Mouse (Mus musculus) Patski (cell line): ENCODE results near the gene Scgb1a1. TPM values are rescaled to one million over a fixed set of nuclear protein-coding genes. Genes with fewer than 3 reads are reported as not detected.

Source experiments
- ATAC-seq: fragments of 100-300 bp; one replicate; pipeline ENCODE4 v1.8.0; 2021
- CTCF ChIA-PET: fragments of 350-600 bp; sonication (Branson Sonifier 250); formaldehyde crosslinking; loops from one replicate; lab custom pipeline; 2022; ENCODE audit warnings: inconsistent platforms; lab: Charles Lee
- POLR2A ChIA-PET: fragments of 350-600 bp; sonication (Branson Sonifier 250); formaldehyde crosslinking; loops from one replicate; lab custom pipeline; 2022; ENCODE audit warnings: antibody characterized with exemption, inconsistent platforms; lab: Charles Lee
- DNase-seq: peaks from one replicate; pipeline ENCODE4 v3.0.0-alpha.2; 2011; ENCODE audit warnings: low read depth, low spot score
- H3K27me3 ChIP-seq: fragments of 371-371 bp; one replicate; pipeline ENCODE4 v1.5.1; 2021
- CTCF ChIP-seq: fragments of 100-300 bp; IDR thresholded peaks from one replicate; pipeline ENCODE4 v1.5.1; 2021
- in situ Hi-C: fragments of 300-500 bp; cut with MboI; formaldehyde crosslinking; loops from 3 replicates; pipeline ENCODE4 v1.11.1; 2018; ENCODE audit warnings: low pct_unique_long_range_greater_than_20kb, mixed read lengths
- polyA plus RNA-seq: library from polyadenylated mRNA; unstranded; gene quantifications from one replicate; pipeline ENCODE4 v1.2.3, GENCODE M21; 2021

Gene Scgb1a1
- polyA plus RNA-seq, 1 experiment from 2014 or later, result not detected

DNA sequence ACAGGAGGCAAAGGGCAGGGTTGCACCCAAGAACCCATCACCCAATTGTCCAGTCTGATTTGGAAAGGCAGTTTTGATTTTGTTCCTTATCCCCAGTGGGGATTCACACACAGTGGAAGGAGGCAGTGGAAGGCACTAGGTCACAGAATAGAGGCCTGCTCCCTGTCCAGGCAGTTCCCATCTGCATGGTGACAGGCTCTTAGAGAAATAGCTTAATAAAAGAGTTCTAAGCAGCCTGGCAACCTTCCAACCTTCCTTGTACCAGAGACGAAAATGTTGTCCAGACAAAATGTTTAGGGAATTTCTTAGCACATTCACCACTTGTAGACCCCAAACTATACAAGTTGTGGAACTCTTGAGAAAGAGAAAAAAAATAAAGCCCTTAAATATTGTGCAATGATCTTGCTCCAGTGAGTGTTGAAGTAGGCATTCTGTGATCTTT is 39.8 kb downstream of the Scgb1a1 start:
- CTCF ChIA-PET, result interaction anchor here (1.5 kb wide), 1 partner anchor 16 kb away, joined by 3 read pairs; no protein-coding TSS in a partner anchor
- in situ Hi-C loops, result no loop called here
- DNase-seq (no peak), ATAC-seq (no peak)
- POLR2A ChIA-PET, result no interaction called here
- H3K27me3 ChIP-seq, result no peaks in the 10 kb centered on the region
- no peak for TF ChIP-seq CTCF

DNA sequence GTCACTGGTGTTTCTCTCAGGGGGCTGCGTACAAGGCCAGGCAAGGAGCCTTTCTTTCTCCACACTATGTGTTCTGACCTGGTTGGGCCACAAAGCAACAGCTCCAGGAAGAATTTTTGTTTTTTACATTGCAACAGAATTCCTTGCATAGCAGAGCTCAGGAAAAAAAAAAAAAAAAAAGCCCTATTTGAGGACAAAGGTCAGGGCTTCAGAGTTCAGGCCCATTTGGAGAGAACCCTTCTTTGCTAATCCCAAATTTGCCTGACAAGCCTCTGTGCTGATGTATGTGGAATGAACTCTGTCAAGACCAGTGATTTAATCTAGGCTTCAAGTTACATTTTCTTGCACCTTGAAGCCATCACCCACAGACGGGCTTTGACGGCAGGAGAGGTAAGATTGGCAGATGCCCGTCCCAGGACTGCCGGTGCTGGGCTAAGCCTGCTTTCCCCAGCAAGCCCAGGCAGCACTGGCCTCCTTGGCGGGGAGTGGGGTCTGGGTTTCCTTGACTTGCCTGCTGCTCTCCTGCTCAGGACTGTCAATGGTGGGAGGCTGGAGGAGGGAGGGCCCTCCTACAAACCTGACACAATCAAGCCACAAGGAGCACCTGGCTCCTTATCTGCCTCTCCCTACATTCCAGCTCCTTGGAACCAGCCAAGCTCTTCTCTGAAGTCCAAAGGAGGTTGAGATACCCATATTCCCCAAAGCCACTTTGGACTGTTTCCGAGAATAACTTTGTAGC is 40.4 kb downstream of the Scgb1a1 start:
- ATAC-seq, result no peak
- in situ Hi-C loops, result no loop called here
- no peak for DNase-seq
- CTCF ChIA-PET, result interaction anchor here (1.0 to 1.5 kb wide), 2 partner anchors 13 to 15 kb away, joined by 3 read pairs; no protein-coding TSS in a partner anchor
- POLR2A ChIA-PET, result interaction anchor here (0.6 to 1.6 kb wide), 2 partner anchors 11 to 92 kb away, joined by 3 read pairs; no protein-coding TSS in a partner anchor
- no peaks in the 10 kb centered on the region for H3K27me3 ChIP-seq
- no peak for TF ChIP-seq CTCF

DNA sequence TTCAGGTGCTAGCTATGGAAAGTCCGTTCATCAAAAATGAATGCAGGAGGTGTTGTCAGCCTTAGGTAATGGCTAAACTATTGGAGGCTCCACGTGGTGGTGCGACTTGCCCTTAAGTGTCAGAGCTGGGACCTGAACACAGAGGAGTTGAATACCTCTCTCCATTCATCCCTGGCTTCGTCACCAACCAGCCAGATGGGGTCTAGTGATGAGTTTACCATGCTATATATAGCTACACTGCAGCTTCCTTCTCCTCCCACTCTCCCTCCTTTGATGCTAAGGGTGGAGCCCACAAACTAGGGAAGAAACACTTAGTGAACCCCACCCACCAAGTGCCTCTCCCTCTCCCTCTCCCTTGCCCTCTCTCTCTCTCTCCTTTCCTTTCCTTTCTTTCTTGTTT is 43.5 kb downstream of the Scgb1a1 start:
- POLR2A ChIA-PET, result interaction anchor here (1.0 kb wide), 1 partner anchor 14 kb away, joined by 4 read pairs; no protein-coding TSS in a partner anchor
- CTCF ChIA-PET, result interaction anchor here (1.1 to 1.3 kb wide), 2 partner anchors 13 to 15 kb away, joined by 3 read pairs; no protein-coding TSS in a partner anchor
- ATAC-seq, result no peak
- in situ Hi-C loops, result no loop called here
- no peak for DNase-seq
- no peaks in the 10 kb centered on the region for H3K27me3 ChIP-seq
- TF ChIP-seq CTCF, result no peak

DNA sequence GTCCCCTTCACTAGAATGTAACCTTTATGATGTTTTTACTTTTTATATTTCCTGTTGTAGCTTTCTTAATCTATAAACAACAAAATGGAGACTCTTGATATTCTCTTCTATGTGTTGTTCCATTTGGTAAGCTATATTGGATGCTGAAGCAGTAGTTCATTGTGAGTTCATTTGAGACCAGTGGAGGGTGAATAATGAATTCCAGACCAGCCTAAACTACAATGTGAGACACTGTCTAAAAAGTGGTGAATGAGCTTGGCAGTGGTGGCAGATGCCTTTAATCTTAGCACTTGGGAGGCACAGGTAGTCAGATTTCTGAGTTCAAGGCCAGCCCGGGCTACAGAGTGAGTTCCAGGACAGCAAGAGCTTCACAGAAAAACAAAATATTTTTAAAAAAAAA is 44.6 kb downstream of the Scgb1a1 start:
- ChIA-PET POLR2A (no interaction called here), CTCF (interaction anchor here (0.9 to 1.3 kb wide), 2 partner anchors 12 to 20 kb away, joined by 3 read pairs; no protein-coding TSS in a partner anchor)
- no peak for TF ChIP-seq CTCF
- DNase-seq (no peak), ATAC-seq (no peak)
- in situ Hi-C loops, result no loop called here
- H3K27me3 ChIP-seq, result no peaks in the 10 kb centered on the region

DNA sequence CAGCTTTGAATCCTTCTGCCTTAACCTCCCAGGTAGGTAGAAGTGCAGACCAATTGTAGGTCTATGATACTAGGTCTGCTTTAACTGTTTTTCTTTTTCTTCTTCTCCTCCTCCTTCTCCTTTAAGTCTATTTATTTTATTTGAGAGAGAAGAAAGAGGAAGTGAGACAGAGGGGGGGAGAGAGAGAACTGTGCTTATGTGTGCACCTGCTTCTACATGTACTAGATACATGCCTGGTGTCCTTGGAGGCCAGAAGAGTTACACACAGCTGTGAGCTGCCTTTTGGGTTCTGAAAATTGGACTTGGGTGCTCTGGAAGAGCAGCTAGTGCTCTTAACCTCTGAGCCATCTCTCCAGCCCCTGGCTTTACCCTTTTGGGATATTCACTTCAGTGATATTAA is 46.7 kb downstream of the Scgb1a1 start:
- in situ Hi-C loops, result no loop called here
- POLR2A ChIA-PET, result interaction anchor here (0.6 to 1.1 kb wide), 2 partner anchors 37 to 62 kb away, joined by 4 to 5 read pairs; no protein-coding TSS in a partner anchor
- DNase-seq (no peak), ATAC-seq (no peak)
- no peak for TF ChIP-seq CTCF
- H3K27me3 ChIP-seq, result no peaks in the 10 kb centered on the region
- CTCF ChIA-PET, result interaction anchor here (1.3 to 2.0 kb wide), 2 partner anchors 10 to 11 kb away, joined by 3 to 5 read pairs; no protein-coding TSS in a partner anchor

DNA sequence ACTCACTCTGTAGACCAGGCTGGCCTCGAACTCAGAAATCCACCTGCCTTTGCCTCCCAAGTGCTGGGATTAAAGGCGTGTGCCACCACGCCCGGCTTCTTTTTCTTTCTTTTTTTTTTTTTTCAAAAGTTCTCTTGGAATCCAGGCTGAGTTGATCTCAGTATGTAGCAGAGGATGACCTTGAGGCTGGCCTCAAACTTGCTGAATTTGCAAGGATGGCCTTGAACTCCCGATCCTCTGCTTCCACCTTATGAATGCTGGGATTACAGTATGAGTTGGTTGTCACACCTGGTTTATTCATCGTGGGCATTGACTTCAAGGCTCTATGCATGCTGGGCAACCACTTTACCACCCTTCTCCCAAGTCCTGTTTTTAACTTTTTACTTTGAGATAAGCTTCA is 47.1 kb downstream of the Scgb1a1 start:
- DNase-seq (no peak), ATAC-seq (no peak)
- H3K27me3 ChIP-seq, result no peaks in the 10 kb centered on the region
- no peak for TF ChIP-seq CTCF
- POLR2A ChIA-PET, result interaction anchor here (0.7 to 1.1 kb wide), 2 partner anchors 36 to 63 kb away, joined by 3 to 4 read pairs; no protein-coding TSS in a partner anchor
- in situ Hi-C loops, result no loop called here
- CTCF ChIA-PET, result interaction anchor here (1.0 to 2.0 kb wide), 3 partner anchors 8 to 12 kb away, joined by 3 to 5 read pairs (median 3); no protein-coding TSS in a partner anchor

DNA sequence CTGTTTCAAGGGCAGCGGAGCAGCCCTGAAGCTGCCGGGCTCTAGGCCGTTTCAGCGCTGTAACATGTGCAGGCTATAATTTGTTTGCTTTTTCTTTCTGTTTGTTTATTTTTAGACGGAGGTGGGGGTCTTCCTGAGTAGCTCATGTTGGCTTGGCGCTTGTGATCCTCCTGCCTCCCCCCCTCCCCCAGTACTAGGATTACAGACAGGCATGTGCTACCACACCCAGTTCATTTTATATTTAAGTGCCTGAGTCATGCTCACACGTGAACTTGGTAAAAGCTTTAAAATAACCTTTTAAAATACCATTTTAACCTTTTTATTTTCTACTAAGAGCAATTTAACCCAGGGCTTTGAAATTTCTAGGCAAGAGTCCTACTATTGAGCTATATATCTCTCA is 47.8 kb downstream of the Scgb1a1 start:
- CTCF ChIA-PET, result interaction anchor here (0.7 to 1.3 kb wide), 4 partner anchors 8 to 73 kb away, joined by 3 to 4 read pairs (median 3); no protein-coding TSS in a partner anchor
- ATAC-seq (no peak), DNase-seq (no peak)
- in situ Hi-C loops, result no loop called here
- POLR2A ChIA-PET, result interaction anchor here (0.7 kb wide), 3 partner anchors 13 to 62 kb away, joined by 3 read pairs; no protein-coding TSS in a partner anchor
- H3K27me3 ChIP-seq, result no peaks in the 10 kb centered on the region
- TF ChIP-seq CTCF, result no peak

DNA sequence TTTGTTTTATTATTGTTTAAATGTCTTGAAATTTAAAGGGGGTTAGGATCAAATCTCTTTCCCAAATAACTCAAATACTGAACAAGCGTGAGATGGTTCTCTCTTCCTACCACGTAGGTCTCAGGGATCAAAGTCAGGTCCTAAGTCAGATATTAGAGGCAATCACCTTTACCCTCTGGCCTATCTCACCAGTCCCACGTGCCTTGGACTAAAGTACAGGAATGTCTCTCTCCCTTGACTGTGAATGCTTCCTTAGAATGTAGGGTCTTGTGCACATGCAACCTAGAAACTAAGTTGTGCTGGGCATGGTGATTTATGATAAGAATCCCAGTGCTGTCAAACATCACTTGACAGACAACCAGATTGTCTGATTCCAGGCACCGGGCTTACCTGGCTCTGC is 48.5 kb downstream of the Scgb1a1 start:
- ChIA-PET POLR2A (no interaction called here), CTCF (no interaction called here)
- DNase-seq, result no peak
- H3K27me3 ChIP-seq, result no peaks in the 10 kb centered on the region
- no peak for TF ChIP-seq CTCF
- ATAC-seq, result no peak
- in situ Hi-C loops, result no loop called here

DNA sequence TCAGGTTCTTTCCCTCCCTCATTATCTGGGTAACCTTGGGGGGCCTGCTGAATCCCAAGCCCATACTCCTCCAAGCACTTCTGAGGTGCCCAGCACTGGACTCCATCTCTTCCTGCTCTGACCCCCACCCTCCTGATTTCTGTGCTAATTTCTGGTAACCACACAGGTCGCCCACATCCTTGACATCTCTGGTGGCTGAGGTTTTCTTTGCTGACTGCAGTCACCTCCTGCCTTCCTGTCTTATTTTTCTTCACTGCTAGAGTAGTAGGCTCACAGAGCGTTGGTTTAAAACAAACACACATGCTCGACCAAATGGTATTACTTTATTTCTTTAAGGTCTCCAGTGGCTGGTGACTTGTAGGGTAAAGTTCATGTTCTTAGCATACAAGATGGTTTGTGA is 49.6 kb downstream of the Scgb1a1 start:
- ChIA-PET CTCF (interaction anchor here (0.6 kb wide), 1 partner anchor 14 kb away, joined by 3 read pairs; no protein-coding TSS in a partner anchor), POLR2A (no interaction called here)
- no peak for TF ChIP-seq CTCF
- H3K27me3 ChIP-seq, result no peaks in the 10 kb centered on the region
- no peak for DNase-seq
- no peak for ATAC-seq
- in situ Hi-C loops, result no loop called here

DNA sequence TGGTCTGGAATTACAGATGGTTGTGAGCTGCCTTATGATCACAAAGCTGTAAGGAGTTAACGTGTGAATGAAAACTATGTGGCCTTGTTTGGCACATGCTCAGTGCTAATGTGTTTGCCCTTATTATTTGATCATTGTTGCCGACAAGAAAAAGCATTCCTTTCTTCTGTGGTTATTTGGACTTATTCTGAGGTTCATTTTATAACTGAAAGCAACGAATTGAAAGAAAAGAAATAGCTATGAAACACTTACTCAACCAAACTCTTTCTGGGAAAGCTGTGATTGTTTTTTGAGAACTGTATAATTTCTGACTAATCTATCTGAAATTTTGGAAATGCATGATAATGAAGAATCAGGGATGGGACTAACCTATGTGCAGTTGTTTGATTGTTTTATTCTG is 52.7 kb downstream of the Scgb1a1 start:
- ATAC-seq (no peak), DNase-seq (no peak)
- no peaks in the 10 kb centered on the region for H3K27me3 ChIP-seq
- CTCF ChIA-PET, result interaction anchor here (0.6 to 1.9 kb wide), 6 partner anchors 12 to 317 kb away, joined by 3 to 12 read pairs (median 3); no protein-coding TSS in a partner anchor
- POLR2A ChIA-PET, result no interaction called here
- in situ Hi-C loops, result no loop called here
- no peak for TF ChIP-seq CTCF
